Mouse (Mus musculus) adrenal gland, adult 18-20 months (tissue): ENCODE measurements around the gene Vps50. TPM values are rescaled to one million over a fixed set of nuclear protein-coding genes. Genes with fewer than 3 reads are reported as not detected.

Experiments used
- DNase-seq, 2 experiments: peaks; one replicate each; pipeline ENCODE4 v3.0.0; 2021 to 2022; ENCODE audit warnings: low spot score in 2 of 2
- total RNA-seq, 2 experiments: library from RNA; stranded (reverse); gene quantifications; 1 replicate in 1 of 2; 2 replicates in 1 of 2; pipeline ENCODE4 v1.2.3; 2021

The Vps50 gene
- total RNA-seq, 2 experiments from 2014 or later, result 18.2 to 18.3 TPM

DNA sequence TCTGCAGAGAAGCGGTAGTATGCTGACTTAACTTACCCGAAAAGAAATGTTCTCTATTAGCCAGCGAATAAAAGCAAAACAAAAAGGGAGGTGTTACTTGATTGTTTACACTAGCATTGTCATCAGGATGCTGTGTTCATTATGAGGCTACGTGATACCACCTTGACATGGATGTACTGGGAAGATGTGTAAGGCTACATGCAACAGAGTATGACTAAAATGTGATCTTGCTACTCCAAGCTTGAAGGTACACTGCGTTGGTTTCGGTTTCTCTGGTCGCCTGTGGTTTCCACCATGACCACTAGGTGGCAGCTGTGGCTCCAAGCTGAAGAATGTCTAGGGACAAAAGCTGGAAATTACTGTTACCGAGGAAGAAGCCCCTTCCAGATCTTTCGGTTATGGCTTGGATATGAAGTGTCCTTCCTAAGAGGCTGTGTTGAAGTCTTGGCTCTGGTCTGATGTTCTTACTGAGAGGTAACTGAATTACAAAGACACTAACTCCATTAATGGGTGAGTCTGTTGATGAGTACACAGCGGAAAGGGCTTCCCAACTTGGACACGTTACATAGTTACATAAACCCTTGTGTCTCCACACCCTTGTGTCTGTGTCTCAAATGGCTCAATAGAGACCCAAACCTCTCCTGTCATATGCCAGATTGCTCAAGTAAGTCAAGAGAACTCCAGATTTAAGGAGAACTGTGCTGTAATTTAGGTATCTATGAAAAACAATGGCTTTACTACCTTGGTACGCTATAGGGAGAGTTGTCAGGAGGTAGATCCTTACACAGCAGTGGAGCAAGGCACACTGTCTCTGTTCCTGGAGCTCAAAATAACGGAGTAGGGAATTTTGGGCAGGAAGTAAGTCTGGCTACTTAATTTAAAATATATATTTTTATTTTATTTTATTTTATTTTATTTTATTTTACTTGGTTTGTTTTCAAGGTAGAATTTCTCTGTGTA, 122.5 kb downstream of the Vps50 start:
- DNase-seq, result peak in 1 of 2 experiments; percentile 10

Other genes with a start within 250 kb of the Vps50 start
- 1 to 10 TPM; 7.0 to 9.9 TPM for gene Samd9l, start 98.8 kb upstream of the Vps50 start, total RNA-seq
- gene Hepacam2, start 84 bp upstream of the Vps50 start, total RNA-seq, result 1 to 10 TPM in 1 of 2 experiments, under 1 TPM in 1; 0.20 to 1.2 TPM